Mouse (Mus musculus): Measurements from ENCODE around the gene Ing5.

GRCm38 (mm10) chr1:93810011-93810410 lies 6.2 kb downstream of the Ing5 start:
- TF ChIP-seq CTCF (IDR thresholded peaks at IDR 0.05) = no peak
- TF ChIP-seq POLR2A (IDR thresholded peaks at IDR 0.05; ENCODE audit: insufficient read depth, low read depth, low read length) = no peak

Data from heart, adult 2 months (tissue).